Mouse (Mus musculus) embryonic facial prominence, embryonic 10.5 days (tissue): ENCODE results near the gene Kcnc2. TPM values are rescaled to one million over a fixed set of nuclear protein-coding genes. Genes with fewer than 3 reads are reported as not detected.

ENCODE experiments used
- polyA plus RNA-seq: library from polyadenylated mRNA; unstranded; fragments of >200 nt; fragmentation: Nextera tagmentation; extraction: Ambion mirVana; gene quantifications from 2 replicates; pipeline ENCODE4 v1.2.1, GENCODE M21; 2016

Kcnc2 gene
- polyA plus RNA-seq, 1 experiment from 2014 or later, result 0.66 TPM

Other genes starting within 250 kb of the Kcnc2 start
- not detected in 2 replicates for gene Glipr1l1, start 210.9 kb upstream of the Kcnc2 start, polyA plus RNA-seq
- gene Glipr1l2, start 187.8 kb upstream of the Kcnc2 start, polyA plus RNA-seq, result not detected in 2 replicates
- gene Glipr1l3, start 110.8 kb upstream of the Kcnc2 start, polyA plus RNA-seq, result not detected in 2 replicates
- 0.25 and 0.34 TPM in 2 replicates for gene Caps2, start 107.5 kb upstream of the Kcnc2 start, polyA plus RNA-seq